Mouse (Mus musculus): ENCODE measurements at regions not wholly inside any gene's neighbourhood (a gene's known extent, or its start where the extent isn't known, plus 50 kb on each side); places are given as distances from the start of the nearest gene placed in this dataset.

DNA sequence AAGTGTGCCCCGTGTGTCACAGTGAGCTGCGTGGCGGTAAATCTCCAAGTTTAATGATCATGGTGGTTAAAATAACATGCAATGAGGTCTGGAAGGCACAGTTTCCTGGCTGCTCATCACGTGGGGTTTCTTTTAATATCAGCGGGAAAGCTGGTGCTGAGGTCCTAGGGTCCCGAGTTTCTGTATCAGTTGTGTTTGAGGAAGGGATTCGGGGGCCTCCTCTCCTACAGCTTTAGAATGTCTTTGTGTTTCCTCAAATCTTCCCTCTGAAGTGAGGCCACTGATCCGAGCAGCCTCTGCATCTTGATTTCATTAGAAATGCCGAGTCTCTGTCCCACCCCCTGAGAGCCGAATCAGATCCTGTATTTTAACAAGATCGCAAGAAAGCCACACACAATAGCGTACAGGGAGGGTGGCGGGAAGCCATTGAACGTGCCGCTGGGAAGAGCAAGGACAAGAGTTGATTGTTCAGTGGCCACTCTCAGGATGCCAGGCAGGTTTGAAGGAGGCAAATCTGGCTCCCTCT is 215.5 kb downstream of the Ppp4r2 start:
- no peak for DNase-seq

- no peak for DNase-seq
Measured at GRCm38 (mm10) chr6:101054880-101055279, 221.5 kb downstream of the Ppp4r2 start.

DNA sequence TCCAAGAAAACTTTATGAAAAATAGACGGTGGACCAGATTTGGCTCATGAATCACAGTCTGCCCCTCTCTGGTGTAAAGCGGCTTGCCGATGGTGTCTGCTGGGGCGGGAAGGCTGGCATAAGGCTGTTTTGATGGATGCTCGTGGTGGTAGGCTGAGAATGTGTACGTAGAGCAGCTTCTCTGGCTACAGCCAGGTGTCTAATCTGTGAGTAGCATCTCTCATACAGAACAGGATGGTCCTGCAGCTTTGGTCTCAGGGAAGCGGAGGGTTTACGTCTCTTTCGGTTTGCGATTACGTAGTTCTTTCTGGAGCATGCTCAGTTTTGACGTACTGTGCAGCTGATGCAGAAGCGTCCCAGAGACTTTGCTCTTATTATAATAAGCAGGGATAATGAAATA is 222.9 kb downstream of the Ppp4r2 start:
- no peak for DNase-seq

DNA sequence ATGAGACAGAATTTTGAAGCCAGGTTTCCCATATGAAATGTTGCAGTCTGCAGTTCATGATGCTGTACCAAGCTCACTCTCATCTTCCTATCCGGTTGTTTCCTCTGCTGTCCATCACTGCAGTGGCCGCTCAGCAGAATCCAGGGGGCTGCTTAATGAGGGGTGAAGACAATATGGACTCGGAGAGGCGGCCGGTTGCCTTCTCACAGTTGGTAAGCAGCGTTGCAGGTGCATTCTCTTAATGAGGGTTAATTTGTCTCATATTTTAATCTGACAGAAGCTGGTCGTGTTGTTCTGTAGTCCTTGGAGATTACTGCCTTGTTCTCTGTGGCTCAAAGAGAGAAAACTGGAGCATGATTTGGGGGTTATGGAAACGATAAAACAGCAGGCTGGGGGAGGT is 225.6 kb downstream of the Ppp4r2 start:
- no peak for DNase-seq

DNA sequence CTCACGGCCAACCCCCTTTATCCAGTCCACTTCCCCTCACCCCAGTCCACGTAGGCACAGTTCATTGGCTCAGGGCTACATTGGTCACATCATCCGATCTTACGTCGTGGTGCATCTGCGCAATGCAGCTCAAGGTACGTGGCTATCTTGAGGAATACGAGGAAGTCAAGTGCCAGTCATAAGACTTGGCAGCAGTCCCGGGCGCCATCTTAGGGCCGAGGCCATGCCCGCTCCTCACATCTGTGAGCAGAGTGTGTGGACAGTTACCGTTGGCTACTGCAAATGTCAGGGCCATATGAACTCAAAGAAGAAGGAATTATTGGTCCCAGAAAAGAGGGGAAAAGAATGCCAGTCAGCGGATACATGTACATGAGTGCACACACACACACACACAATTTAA is 228.8 kb downstream of the Ppp4r2 start:
- peak; percentile 77 for DNase-seq

DNA sequence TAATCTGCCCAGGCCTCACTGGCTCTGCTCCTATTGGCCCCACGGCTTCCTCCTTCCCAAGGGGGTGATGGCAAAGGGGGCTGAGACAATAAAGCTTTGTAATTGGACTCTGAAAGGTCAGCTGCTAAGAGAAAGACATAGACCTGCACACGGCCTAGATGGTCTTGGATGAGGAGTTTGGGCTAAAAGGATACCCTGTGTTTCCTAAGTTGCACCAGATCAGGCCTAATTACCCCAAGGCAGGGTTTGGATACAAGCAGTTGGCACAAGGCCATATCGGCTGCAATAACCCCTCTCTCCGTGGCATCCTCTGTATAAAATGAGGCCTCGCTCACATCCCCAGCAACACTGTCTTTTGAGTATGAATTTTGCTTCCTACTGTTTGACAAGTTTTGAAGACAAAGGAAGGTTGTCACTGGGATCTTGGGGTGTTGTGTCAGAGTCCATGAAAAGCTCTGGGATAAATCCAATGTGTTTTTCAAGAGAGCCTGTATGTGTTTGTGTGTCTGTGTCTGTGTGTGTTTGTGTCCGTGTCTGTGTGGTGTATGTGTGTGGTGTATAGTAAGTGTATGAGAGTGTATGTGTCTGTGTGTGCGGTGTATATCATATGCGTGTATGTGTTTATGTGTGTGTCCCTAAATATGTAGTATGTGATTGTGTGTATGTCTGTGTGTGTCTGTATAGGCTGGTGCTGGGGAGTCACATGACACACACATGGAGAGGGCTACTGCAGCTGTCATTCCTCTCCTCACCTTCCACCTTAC is 242.5 kb downstream of the Ppp4r2 start:
- no peak for DNase-seq

DNA sequence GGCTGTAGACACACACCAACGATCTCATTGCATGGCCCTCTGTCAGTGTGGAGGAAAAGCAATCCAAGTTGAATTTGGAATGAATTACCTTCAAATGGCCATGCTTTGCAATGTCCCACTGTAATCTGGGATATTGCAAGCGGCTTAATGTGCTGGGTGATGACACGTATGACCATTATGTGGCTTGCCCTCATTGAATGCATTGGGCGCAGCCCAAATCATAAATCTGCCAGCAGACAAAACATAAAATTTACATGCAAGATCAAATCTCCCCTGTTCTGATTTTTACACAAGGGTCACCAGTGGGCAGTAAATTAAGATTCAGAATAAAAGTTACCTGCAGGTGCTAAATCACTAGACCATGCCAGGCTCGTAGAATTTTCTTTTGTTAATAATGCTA is 244.9 kb downstream of the Ppp4r2 start:
- no peak for DNase-seq

DNA sequence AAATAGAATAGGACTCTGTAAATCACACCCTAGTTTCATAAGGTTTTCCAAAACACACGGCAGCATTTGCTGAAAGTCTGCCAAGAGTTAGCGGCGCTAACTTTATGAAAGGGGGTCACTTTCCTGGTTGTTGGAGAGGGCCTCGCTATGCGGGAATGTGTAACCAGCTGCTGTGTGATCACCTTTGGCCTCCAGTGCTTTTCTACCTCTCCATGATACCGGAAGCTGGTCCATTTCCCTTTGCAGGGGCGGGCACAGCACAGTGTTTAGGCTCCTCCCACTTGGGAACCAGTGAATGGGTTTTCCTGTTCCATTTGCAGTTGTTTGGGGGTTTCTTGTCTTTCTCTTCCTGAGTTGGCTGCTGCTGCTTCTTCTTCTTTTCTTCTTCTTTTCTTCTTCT is 250.3 kb downstream of the Ppp4r2 start:
- DNase-seq, result no peak

- no peak for DNase-seq
Measured at GRCm38 (mm10) chr6:101092179-101092578, 258.8 kb downstream of the Ppp4r2 start.
